Comparison of ENCODE assay signal across 20 mouse cellular contexts in the genomic region with DNA sequence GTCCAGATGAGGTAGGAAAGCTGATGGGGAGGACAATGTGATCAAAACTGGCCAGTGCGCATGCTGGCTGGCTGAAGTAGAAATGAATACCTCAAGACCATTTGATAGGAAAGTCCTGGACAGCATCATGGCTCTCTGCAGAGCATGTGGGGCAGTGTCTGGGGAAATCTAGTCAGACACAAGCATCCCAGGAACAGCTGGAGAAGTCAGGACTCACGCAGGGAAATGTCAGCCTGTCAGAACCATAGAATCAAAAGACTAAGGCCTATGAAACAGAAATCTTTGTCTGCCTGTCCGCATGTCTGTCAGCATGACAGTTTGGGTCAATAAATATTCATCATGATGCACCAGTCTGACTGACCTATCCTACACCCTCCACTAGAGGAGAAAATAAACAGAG.
DNase-seq lines count a peak whose midpoint lies in the region; ATAC-seq lines count a peak whose summit lies in the region.
"Had no signal": no experiment of that assay in that cellular context is flagged by ENCODE, and none has a peak within 500 bp of the region (broad histone marks: within the 10 kb centered on the region; RNA-seq: fewer than 3 reads in every experiment).

No protein-coding gene starts in this region.

- no peak overlapping the region for H3K4me2 ChIP-seq in hindbrain, embryonic 11.5 days (replicated peaks; ENCODE audit: low read depth, low read length)
- H3K4me2 ChIP-seq in hindbrain, embryonic 13.5 days, result no peak overlapping the region
- H3K4me2 ChIP-seq: embryonic facial prominence, embryonic 13.5 days; embryonic facial prominence, embryonic 15.5 days; forebrain, embryonic 12.5 days had no signal

- ATAC-seq in hindbrain, embryonic 11.5 days (ENCODE audit: low FRiP score), result 0 out of 2 replicates have a peak, but pooled peaks have one; percentile 67
- ATAC-seq in hindbrain, embryonic 13.5 days (ENCODE audit: low FRiP score), result no peak
- ATAC-seq: forebrain, embryonic 14.5 days; forebrain, embryonic 16.5 days had no signal

- H3K9ac ChIP-seq in hindbrain, embryonic 11.5 days (ENCODE audit: low read depth, low read length), result no peak overlapping the region
- no peak overlapping the region for H3K9ac ChIP-seq in hindbrain, embryonic 13.5 days
- H3K9ac ChIP-seq: embryonic facial prominence, embryonic 13.5 days; embryonic facial prominence, embryonic 15.5 days; forebrain, embryonic 12.5 days had no signal

- no peaks in the 10 kb centered on the region for H3K36me3 ChIP-seq in hindbrain, embryonic 11.5 days (ENCODE audit: control insufficient read depth, insufficient read depth, low read length)
- H3K36me3 ChIP-seq in hindbrain, embryonic 13.5 days, result no peaks in the 10 kb centered on the region
- H3K36me3 ChIP-seq: embryonic facial prominence, embryonic 13.5 days; embryonic facial prominence, embryonic 15.5 days; forebrain, embryonic 10.5 days; forebrain, embryonic 12.5 days had no signal

- no peaks in the 10 kb centered on the region for H3K27me3 ChIP-seq in hindbrain, embryonic 11.5 days (ENCODE audit: control insufficient read depth, insufficient read depth, low read length)
- no peaks in the 10 kb centered on the region for H3K27me3 ChIP-seq in hindbrain, embryonic 13.5 days
- H3K27me3 ChIP-seq: embryonic facial prominence, embryonic 13.5 days; embryonic facial prominence, embryonic 15.5 days; forebrain, embryonic 12.5 days had no signal

- H3K4me3 ChIP-seq in hindbrain, embryonic 11.5 days (ENCODE audit: low read depth, low read length), result no peak overlapping the region
- H3K4me3 ChIP-seq in hindbrain, embryonic 13.5 days, result no peak overlapping the region
- H3K4me3 ChIP-seq: embryonic facial prominence, embryonic 13.5 days; embryonic facial prominence, embryonic 15.5 days; erythroblast, embryonic 14.5 days; forebrain, embryonic 10.5 days; forebrain, embryonic 12.5 days had no signal

- H3K27ac ChIP-seq in hindbrain, embryonic 11.5 days (ENCODE audit: low read depth, low read length), result no peak overlapping the region
- no peak overlapping the region for H3K27ac ChIP-seq in hindbrain, embryonic 13.5 days
- H3K27ac ChIP-seq: embryonic facial prominence, embryonic 13.5 days; embryonic facial prominence, embryonic 15.5 days; forebrain, embryonic 10.5 days; forebrain, embryonic 12.5 days had no signal

- peak; percentile 13 for DNase-seq in embryo, embryonic 10.5 days (ENCODE audit: low spot score)
- no peak for DNase-seq in embryo, embryonic 11 days
- DNase-seq in hindbrain, embryonic 11.5 days (ENCODE audit: low spot score), result no peak
- DNase-seq: adrenal gland, adult 2 months; adrenal gland, postnatal 10 days; adrenal gland, postnatal 25 days; cerebellum, adult 11 months; cerebellum, adult 18-20 months; cerebellum, adult 8-10 months; cerebellum, adult 9-11 months; cerebellum, postnatal 14 days; cerebellum, postnatal 36 days had no signal

- H3K4me1 ChIP-seq in hindbrain, embryonic 11.5 days (replicated peaks; ENCODE audit: control insufficient read depth, insufficient read depth, low read length), result no peaks in the 10 kb centered on the region
- H3K4me1 ChIP-seq in hindbrain, embryonic 13.5 days (replicated peaks), result no peaks in the 10 kb centered on the region
- H3K4me1 ChIP-seq: embryonic facial prominence, embryonic 13.5 days; embryonic facial prominence, embryonic 15.5 days; forebrain, embryonic 10.5 days; forebrain, embryonic 12.5 days had no signal

- 70% methylated on average over 3 of the region's 3 CpGs for WGBS in hindbrain, embryonic 11.5 days
- WGBS in hindbrain, embryonic 13.5 days, result 77% methylated on average over 3 of the region's 3 CpGs

- H3K9me3 ChIP-seq in hindbrain, embryonic 11.5 days (ENCODE audit: control insufficient read depth, low read length), result no peaks in the 10 kb centered on the region
- no peaks in the 10 kb centered on the region for H3K9me3 ChIP-seq in hindbrain, embryonic 13.5 days
- H3K9me3 ChIP-seq: embryonic facial prominence, embryonic 13.5 days; embryonic facial prominence, embryonic 15.5 days; forebrain, embryonic 10.5 days; forebrain, embryonic 12.5 days had no signal
